Mouse (Mus musculus) embryonic fibroblast, embryonic 13.5 days (primary cell): Measurements from ENCODE around the gene Parp6. TPM values are rescaled to one million over a fixed set of nuclear protein-coding genes. Genes with fewer than 3 reads are reported as not detected.

Experiments
- H3K27ac ChIP-seq: 2 replicates; pipeline ENCODE4 v1.5.1; 2012; ENCODE audit warnings: low read length, control low read depth, inconsistent platforms; ENCODE audit not compliant: insufficient read depth
- H3K4me1 ChIP-seq: 2 replicates; pipeline ENCODE4 v1.6.1; 2011; ENCODE audit warnings: low read length; ENCODE audit not compliant: control insufficient read depth, insufficient read depth
- H3K4me3 ChIP-seq: 2 replicates; pipeline ENCODE4 v1.5.1; 2011; ENCODE audit warnings: mild to moderate bottlenecking, control low read depth, low read length; ENCODE audit not compliant: insufficient read depth
- CTCF ChIP-seq: IDR thresholded peaks from 2 replicates; pipeline ENCODE4 v1.5.1; 2011; ENCODE audit warnings: mild to moderate bottlenecking, control low read depth, low read length, moderate library complexity, borderline replicate concordance; ENCODE audit not compliant: insufficient read depth
- POLR2A ChIP-seq: IDR thresholded peaks from 2 replicates; pipeline ENCODE4 v1.6.1; 2011; ENCODE audit warnings: low read depth, mild to moderate bottlenecking, control low read depth, low read length, moderate library complexity
- polyA plus RNA-seq: library from polyadenylated mRNA; stranded (reverse); fragments of >200 nt; gene quantifications from 2 replicates; pipeline ENCODE4 v1.2.4, GENCODE M21; 2011; ENCODE audit warnings: low read depth; ENCODE audit not compliant: missing spikeins, insufficient read length

Gene Parp6
- polyA plus RNA-seq, 1 experiment: 30.5 TPM

DNA sequence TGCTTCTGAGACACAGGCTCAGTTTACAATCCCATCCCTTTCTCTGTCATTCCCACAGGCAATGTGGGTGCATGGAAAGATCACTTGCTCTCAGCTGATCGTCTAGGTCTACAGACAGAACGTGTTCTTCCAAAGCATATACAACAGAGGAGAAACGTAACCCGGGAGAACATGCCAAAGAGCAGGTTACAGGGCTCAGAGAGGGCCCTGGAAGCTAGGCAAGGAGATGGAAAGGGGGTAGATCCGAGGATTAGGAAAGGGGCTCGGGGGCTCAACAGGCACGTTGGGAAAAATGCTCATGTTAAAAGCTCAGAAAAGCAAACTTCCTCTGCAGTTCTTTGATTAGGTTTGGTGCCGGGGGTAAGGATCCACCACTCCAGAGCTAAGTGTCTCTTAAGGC, 15.4 kb upstream of the Parp6 start:
- H3K4me1 ChIP-seq: no peaks in the 10 kb centered on the region
- TF ChIP-seq CTCF: no peak
- TF ChIP-seq POLR2A: no peak
- H3K4me3 ChIP-seq: no peak overlapping the region
- no peak overlapping the region for H3K27ac ChIP-seq

DNA sequence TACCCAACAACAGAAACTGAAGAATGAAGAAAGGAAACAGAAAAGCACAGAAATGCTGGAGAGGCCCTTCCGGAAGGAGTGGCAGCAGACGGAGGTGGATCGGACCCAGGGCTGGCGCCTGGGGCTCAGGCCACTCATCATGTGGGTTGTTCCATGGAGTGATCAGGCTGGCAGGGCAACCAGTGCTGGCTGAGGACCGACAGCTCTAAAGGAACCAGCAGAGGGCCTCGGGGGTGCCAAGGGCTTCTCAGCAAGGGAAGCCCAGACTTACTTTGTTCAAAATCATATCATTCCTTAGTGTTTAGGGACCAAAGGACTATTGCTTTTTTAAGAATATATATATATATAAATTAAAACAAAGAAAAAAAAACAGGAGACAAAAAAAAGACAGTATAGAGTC, 11.1 kb upstream of the Parp6 start:
- no peak overlapping the region for H3K4me3 ChIP-seq
- TF ChIP-seq POLR2A (no peak), CTCF (no peak)
- no peak overlapping the region for H3K27ac ChIP-seq
- no peaks in the 10 kb centered on the region for H3K4me1 ChIP-seq

DNA sequence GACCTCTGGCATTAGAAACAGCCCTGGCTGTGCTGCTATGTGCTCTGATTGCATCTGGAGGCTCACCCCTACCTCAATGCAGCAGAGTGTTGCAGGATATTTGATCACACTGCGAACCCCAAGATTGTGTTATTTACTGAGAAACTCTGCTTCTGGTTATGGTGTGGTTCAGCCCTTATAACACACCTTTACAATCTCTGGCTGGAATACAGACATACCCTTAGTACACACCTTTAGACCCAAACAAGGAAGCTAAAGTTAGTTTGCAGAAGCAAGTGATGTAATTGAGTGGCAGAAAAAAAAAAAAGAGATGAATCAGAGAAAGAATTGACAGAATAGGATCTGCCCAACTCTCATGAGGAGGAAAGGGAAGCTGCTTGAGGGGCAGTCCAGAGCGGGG, 6.1 kb upstream of the Parp6 start:
- TF ChIP-seq CTCF: no peak
- TF ChIP-seq POLR2A: no peak
- H3K4me1 ChIP-seq: peaks cover 2% of the 10 kb centered on the region; the same call in 1 of the 2 replicates
- no peak overlapping the region for H3K27ac ChIP-seq
- H3K4me3 ChIP-seq: no peak overlapping the region

DNA sequence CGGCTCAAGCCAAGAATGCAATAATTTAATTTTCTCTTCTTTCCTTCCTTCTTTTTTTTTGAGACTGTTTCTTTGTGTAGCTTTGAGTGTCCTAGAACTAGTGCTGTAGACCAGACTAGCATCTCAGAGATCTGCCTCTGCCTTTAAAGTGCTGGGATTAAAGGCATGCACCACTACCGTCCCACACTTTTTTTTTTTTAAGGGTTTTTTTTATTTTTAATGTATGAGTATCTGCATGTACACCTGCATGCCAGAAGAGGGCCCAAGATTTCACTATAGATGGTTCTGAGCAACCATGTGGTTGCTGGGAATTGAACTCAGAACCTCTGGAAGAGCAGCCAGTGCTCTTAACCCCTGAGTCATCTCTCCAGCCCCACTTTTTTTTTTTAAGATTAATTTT, 1.3 kb upstream of the Parp6 start:
- TF ChIP-seq POLR2A (no peak), CTCF (no peak)
- Histone ChIP-seq H3K4me1 (peaks cover 4% of the 10 kb centered on the region; the same call in 1 of the 2 replicates), H3K4me3 (no peak overlapping the region), H3K27ac (no peak overlapping the region)

DNA sequence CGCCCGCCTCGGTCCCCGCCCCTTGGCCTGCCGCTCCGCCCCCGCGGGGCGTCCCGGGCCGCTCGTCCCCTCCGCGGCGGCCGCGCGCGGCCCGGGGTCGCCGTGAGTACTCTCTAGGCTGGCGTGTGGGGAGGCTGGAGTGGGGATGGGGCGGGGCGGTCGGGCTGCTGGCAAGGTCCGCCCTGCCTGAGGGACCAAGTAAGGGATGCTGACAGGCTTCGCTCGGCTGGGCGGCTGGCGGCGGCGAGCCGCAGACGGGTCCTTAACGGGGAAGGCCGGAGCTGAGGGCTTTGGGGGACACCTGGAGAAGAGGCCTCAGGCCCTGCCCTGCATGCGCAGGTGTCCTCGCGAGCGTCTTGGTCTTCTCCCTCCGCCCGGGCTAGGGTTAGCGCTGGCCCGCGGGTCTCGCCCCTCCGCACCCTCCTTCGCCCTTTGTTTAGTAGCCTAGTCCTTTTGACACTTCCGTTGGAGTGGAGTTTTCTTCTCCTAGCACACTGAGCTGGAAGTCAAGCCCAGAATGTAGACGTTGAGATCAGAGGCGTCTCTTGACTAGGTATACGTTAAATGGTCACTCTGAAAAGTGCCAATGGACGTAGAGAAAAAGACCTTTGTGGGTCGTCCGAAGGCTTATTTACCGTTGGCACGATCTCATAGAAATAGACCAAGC, 356 bp downstream of the Parp6 start:
- Histone ChIP-seq H3K4me1 (peaks cover 4% of the 10 kb centered on the region; the same call in 1 of the 2 replicates), H3K4me3 (peak overlapping the region; percentile 94), H3K27ac (peak overlapping the region; percentile 48)
- TF ChIP-seq POLR2A (peak; percentile 2; the same call in 1 of the 2 replicates), CTCF (no peak)

DNA sequence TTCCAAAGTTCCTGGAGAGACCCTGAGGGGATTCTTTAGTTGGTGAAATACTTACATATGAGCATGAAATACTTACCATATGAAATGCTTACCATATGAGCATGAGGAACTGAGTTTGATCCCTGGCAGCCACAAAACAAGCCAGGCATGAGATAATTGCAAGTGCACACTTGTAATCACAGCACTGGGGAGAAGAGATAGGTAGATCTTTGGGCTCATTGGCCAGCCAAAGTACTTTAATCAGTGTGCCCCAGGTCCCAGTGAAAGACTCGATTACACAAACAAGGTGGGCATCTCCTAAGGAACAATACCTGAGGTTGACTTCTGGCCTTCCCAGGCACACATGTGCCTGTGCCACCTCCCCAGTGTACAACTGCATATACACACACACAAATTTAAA, 21.3 kb downstream of the Parp6 start:
- Histone ChIP-seq H3K27ac (no peak overlapping the region), H3K4me1 (peaks cover 4% of the 10 kb centered on the region; the same call in 1 of the 2 replicates)
- TF ChIP-seq POLR2A (no peak), CTCF (no peak)

DNA sequence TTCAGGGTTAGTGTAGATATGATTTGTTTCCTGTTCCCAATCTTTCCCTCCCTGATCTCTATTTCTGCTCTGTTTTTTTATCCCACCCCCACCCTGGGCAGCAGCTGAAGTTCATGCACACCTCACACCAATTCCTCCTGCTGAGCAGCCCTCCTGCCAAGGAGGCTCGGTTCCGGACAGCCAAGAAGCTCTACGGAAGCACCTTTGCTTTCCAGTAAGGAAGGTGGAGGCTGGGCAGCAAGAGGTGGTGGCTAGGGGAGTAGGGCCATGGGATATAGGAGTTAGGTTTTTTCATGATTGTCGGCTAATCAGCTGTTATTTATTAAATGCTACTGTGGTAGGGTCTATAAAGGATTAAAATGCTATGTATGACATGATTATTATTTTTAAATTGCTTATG, 22.9 kb downstream of the Parp6 start:
- TF ChIP-seq POLR2A (no peak), CTCF (no peak)
- Histone ChIP-seq H3K4me3 (no peak overlapping the region), H3K4me1 (peaks cover 4% of the 10 kb centered on the region; the same call in 1 of the 2 replicates), H3K27ac (no peak overlapping the region)

More for the DNA sequence above, 21.3 kb downstream of the Parp6 start:
- H3K4me3 ChIP-seq: no peak overlapping the region

DNA sequence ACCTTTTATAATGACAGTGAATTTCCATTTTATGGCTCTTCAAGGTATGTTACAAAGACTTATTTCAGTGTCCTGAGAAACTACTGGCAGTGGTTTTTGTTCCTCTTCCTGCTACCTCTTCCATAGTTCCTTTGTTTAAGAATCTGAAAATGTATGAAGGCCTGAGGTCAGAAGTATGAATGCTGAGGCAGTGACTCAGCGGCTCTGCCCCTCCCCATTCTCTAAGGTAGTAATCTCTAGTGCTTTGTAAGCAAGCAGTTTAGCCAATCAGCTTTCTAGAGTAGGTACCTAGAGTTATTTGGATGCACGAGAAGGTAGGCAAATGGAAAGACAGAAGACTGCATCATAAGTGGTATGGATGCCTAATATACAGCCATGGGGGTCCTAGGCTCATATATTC, 24.2 kb downstream of the Parp6 start:
- no peak for TF ChIP-seq POLR2A
- TF ChIP-seq CTCF: no peak
- no peak overlapping the region for H3K27ac ChIP-seq
- H3K4me1 ChIP-seq: peaks cover 4% of the 10 kb centered on the region; the same call in 1 of the 2 replicates
- H3K4me3 ChIP-seq: no peak overlapping the region

DNA sequence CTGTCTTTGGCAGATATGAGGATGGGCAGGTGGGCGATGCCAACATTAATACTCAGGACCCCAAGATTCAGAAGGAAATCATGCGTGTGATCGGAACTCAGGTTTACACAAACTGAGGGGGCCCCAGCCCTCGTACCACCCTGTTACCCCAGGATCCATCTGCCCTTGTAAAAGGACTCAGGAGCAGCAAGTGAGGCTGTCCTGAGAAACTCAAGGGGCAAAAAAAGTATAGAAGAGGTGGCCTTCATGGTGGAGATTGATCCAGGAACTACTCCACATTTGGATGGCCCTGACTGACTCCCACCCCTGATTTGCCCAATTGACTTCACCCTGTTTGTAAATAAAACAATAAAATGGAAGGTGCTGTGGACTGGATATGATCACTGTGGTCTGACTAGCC, 32.8 kb downstream of the Parp6 start:
- no peak for TF ChIP-seq POLR2A
- no peak for TF ChIP-seq CTCF
- H3K4me3 ChIP-seq: no peak overlapping the region
- no peak overlapping the region for H3K27ac ChIP-seq
- H3K4me1 ChIP-seq: peaks cover 14% of the 10 kb centered on the region

DNA sequence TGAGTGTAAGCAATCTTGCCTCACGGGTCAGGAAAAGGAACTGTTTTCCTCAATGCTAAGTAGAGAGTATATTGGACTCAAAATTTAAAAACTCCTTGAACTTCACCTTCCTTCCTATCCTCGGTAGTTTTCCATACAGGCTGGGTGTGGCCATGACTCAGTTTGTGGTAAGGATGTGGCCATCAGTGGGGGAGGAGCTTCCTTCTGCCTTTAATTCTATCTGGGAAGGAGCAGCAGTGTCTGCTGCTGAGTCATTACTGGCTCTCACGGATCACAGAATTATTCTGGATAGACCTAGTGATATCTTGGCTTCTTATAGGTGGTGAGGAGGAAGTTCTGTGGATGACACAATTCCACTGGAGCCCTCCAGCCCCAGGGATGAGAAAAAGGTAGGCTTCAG, 36.3 kb downstream of the Parp6 start:
- Histone ChIP-seq H3K27ac (peak overlapping the region; percentile 99), H3K4me1 (peaks cover 16% of the 10 kb centered on the region), H3K4me3 (no peak overlapping the region)
- TF ChIP-seq POLR2A (peak; percentile 45; the same call in 1 of the 2 replicates), CTCF (no peak)

DNA sequence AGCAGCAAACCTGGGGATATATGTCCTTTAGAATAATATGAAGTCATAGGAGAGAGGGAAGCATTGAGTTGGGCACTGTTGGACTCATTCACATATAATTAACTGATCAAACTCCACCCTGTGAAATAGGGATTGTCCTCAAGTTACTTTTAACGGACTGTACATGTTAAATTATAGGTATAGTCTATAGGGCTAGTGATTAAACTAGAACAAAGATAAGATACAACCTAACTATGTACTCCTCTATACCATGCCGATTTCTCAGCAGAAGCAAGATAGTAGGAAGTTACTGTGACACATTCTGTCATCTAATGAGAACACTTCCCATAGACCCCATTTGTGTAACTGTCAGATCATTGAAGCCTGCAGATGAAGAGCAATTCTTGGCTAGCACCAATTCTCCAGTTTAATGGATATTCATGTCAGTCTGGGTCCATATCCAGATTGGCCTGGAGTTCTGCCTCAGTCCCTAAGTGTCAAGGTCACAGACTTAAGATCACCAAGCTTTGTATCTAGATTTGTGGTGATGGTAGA, 37.4 kb downstream of the Parp6 start:
- no peak overlapping the region for H3K27ac ChIP-seq
- TF ChIP-seq CTCF: no peak
- no peak for TF ChIP-seq POLR2A
- no peak overlapping the region for H3K4me3 ChIP-seq
- H3K4me1 ChIP-seq: peaks cover 16% of the 10 kb centered on the region
